Mouse (Mus musculus) hindbrain, embryonic 16.5 days (tissue): Measurements from ENCODE around the gene Coa7. TPM values are rescaled to one million over a fixed set of nuclear protein-coding genes. Genes with fewer than 3 reads are reported as not detected.

ENCODE experiments used
- ATAC-seq: fragments of 200-750 bp; cut with Nextera tagmentation; 2 replicates; pipeline ENCODE4 v1.8.0; 2017; ENCODE audit warnings: moderate TSS enrichment, moderate library complexity
- H3K27ac ChIP-seq: fragments of 300-500 bp; sonication (generic); 2 replicates; pipeline ENCODE4 v1.5.1; 2014; ENCODE audit warnings: low read depth, mild to moderate bottlenecking, control low read depth, low read length, moderate library complexity
- H3K27me3 ChIP-seq: fragments of 300-500 bp; sonication (generic); replicated peaks from 2 replicates; pipeline ENCODE4 v1.6.1; 2014; ENCODE audit warnings: low read length; ENCODE audit not compliant: control insufficient read depth, insufficient read depth
- H3K36me3 ChIP-seq: fragments of 300-500 bp; sonication (generic); 2 replicates; pipeline ENCODE4 v1.6.1; 2014; ENCODE audit warnings: mild to moderate bottlenecking, low read length, moderate library complexity, mixed read lengths; ENCODE audit not compliant: control insufficient read depth, insufficient read depth
- H3K4me1 ChIP-seq: fragments of 300-500 bp; sonication (generic); 2 replicates; pipeline ENCODE4 v1.6.1; 2014; ENCODE audit warnings: low read depth, low read length; ENCODE audit not compliant: control insufficient read depth, insufficient read depth
- H3K4me2 ChIP-seq: fragments of 300-500 bp; sonication (generic); 2 replicates; pipeline ENCODE4 v1.6.1; 2014; ENCODE audit warnings: mild to moderate bottlenecking, low read length, control low read depth, moderate library complexity
- H3K4me3 ChIP-seq: fragments of 300-500 bp; sonication (generic); 2 replicates; pipeline ENCODE4 v1.5.1; 2014; ENCODE audit warnings: mild to moderate bottlenecking, low read length, control low read depth, moderate library complexity
- H3K9ac ChIP-seq: fragments of 300-500 bp; sonication (generic); 2 replicates; pipeline ENCODE4 v1.6.1; 2014; ENCODE audit warnings: low read depth, mild to moderate bottlenecking, control low read depth, low read length, moderate library complexity
- H3K9me3 ChIP-seq: fragments of 300-500 bp; sonication (generic); 2 replicates; pipeline ENCODE4 v1.6.1; 2014; ENCODE audit warnings: mild to moderate bottlenecking, low read length, moderate library complexity; ENCODE audit not compliant: control insufficient read depth
- WGBS: fragments of 180-500 bp; shearing (Covaris S2); extraction: QIAGEN DNeasy Blood & Tissue Kit; methylation state at CpG from one replicate; pipeline ENCODE4 v1.1.7; 2014; 5-methylcytosine and 5-hydroxymethylcytosine counted together
- polyA plus RNA-seq: library from polyadenylated mRNA; unstranded; fragments of >200 nt; fragmentation: Nextera tagmentation; extraction: Ambion mirVana; gene quantifications from 2 replicates; pipeline ENCODE4 v1.2.1, GENCODE M21; 2015

The Coa7 gene
- polyA plus RNA-seq, 1 experiment from 2014 or later = 56.7 TPM

- H3K9me3 ChIP-seq = no peaks in the 10 kb centered on the region
- no peak overlapping the region for H3K27ac ChIP-seq
- H3K4me2 ChIP-seq = no peak overlapping the region
- no peaks in the 10 kb centered on the region for H3K27me3 ChIP-seq
- ATAC-seq = no peak
- H3K4me1 ChIP-seq = no peaks in the 10 kb centered on the region
- WGBS = 75% methylated on average over 6 of the region's 6 CpGs
- no peaks in the 10 kb centered on the region for H3K36me3 ChIP-seq
- H3K4me3 ChIP-seq = no peak overlapping the region
- no peak overlapping the region for H3K9ac ChIP-seq
These were observed 8.2 kb upstream of the Coa7 start for GRCm38 (mm10) chr4:108319747-108320146.

- ATAC-seq = no peak
- 83% methylated on average over 7 of the region's 7 CpGs for WGBS
These were observed 7.1 kb upstream of the Coa7 start for GRCm38 (mm10) chr4:108320627-108321380.

GRCm38 (mm10) chr4:108323588-108323987 is 4.4 kb upstream of the Coa7 start:
- Histone ChIP-seq H3K4me2 (no peak overlapping the region), H3K27ac (no peak overlapping the region), H3K36me3 (no peaks in the 10 kb centered on the region), H3K27me3 (no peaks in the 10 kb centered on the region), H3K4me3 (no peak overlapping the region), H3K4me1 (peaks cover 9% of the 10 kb centered on the region), H3K9ac (no peak overlapping the region), H3K9me3 (no peaks in the 10 kb centered on the region)
- no peak for ATAC-seq
- 69% methylated on average over 5 of the region's 5 CpGs for WGBS

More at GRCm38 (mm10) chr4:108320627-108321380, 7.1 kb upstream of the Coa7 start:
- H3K36me3 ChIP-seq = no peaks in the 10 kb centered on the region
- no peaks in the 10 kb centered on the region for H3K9me3 ChIP-seq
- H3K4me3 ChIP-seq = no peak overlapping the region
- no peak overlapping the region for H3K27ac ChIP-seq
- H3K4me1 ChIP-seq = no peaks in the 10 kb centered on the region
- H3K9ac ChIP-seq = no peak overlapping the region
- H3K27me3 ChIP-seq = no peaks in the 10 kb centered on the region
- no peak overlapping the region for H3K4me2 ChIP-seq

- peak overlapping the region; percentile 76 for H3K4me3 ChIP-seq
- 38% methylated on average over 6 of the region's 6 CpGs for WGBS
These were observed 815 bp upstream of the Coa7 start for GRCm38 (mm10) chr4:108327071-108327579.

GRCm38 (mm10) chr4:108329840-108330239 is 1.9 kb downstream of the Coa7 start:
- H3K27me3 ChIP-seq = no peaks in the 10 kb centered on the region
- no peak overlapping the region for H3K4me3 ChIP-seq
- H3K4me2 ChIP-seq = no peak overlapping the region
- H3K9me3 ChIP-seq = no peaks in the 10 kb centered on the region
- no peak overlapping the region for H3K27ac ChIP-seq
- H3K4me1 ChIP-seq = peaks cover 12% of the 10 kb centered on the region
- H3K9ac ChIP-seq = no peak overlapping the region
- WGBS = 95% methylated on average over 6 of the region's 6 CpGs
- H3K36me3 ChIP-seq = no peaks in the 10 kb centered on the region
- ATAC-seq = no peak

More at GRCm38 (mm10) chr4:108327071-108327579, 815 bp upstream of the Coa7 start:
- peak overlapping the region; percentile 94 for H3K27ac ChIP-seq
- no peaks in the 10 kb centered on the region for H3K27me3 ChIP-seq
- H3K4me2 ChIP-seq = peak overlapping the region; percentile 70
- no peaks in the 10 kb centered on the region for H3K9me3 ChIP-seq
- peak overlapping the region; percentile 68 for H3K9ac ChIP-seq
- H3K36me3 ChIP-seq = no peaks in the 10 kb centered on the region
- H3K4me1 ChIP-seq = peaks cover 12% of the 10 kb centered on the region
- ATAC-seq = peak; percentile 43

GRCm38 (mm10) chr4:108332041-108332440 is 4.1 kb downstream of the Coa7 start:
- Histone ChIP-seq H3K9me3 (no peaks in the 10 kb centered on the region), H3K4me1 (peaks cover 9% of the 10 kb centered on the region), H3K27me3 (no peaks in the 10 kb centered on the region), H3K4me3 (no peak overlapping the region), H3K36me3 (peaks cover 6% of the 10 kb centered on the region; the same call in 1 of the 2 replicates), H3K4me2 (no peak overlapping the region), H3K27ac (no peak overlapping the region), H3K9ac (no peak overlapping the region)
- ATAC-seq = no peak
- WGBS = 84% methylated on average over 9 of the region's 9 CpGs

- Histone ChIP-seq H3K27me3 (no peaks in the 10 kb centered on the region), H3K4me1 (no peaks in the 10 kb centered on the region), H3K4me3 (no peak overlapping the region), H3K9me3 (no peaks in the 10 kb centered on the region), H3K27ac (no peak overlapping the region), H3K36me3 (peaks cover 12% of the 10 kb centered on the region), H3K9ac (no peak overlapping the region), H3K4me2 (no peak overlapping the region)
- WGBS = 90% methylated on average over 6 of the region's 6 CpGs
- ATAC-seq = no peak
These were observed 7.5 kb downstream of the Coa7 start for GRCm38 (mm10) chr4:108335413-108335812.

- Histone ChIP-seq H3K4me3 (no peak overlapping the region), H3K9ac (no peak overlapping the region), H3K9me3 (no peaks in the 10 kb centered on the region), H3K36me3 (peaks cover 12% of the 10 kb centered on the region), H3K27ac (no peak overlapping the region), H3K4me2 (no peak overlapping the region), H3K27me3 (no peaks in the 10 kb centered on the region), H3K4me1 (no peaks in the 10 kb centered on the region)
- ATAC-seq = no peak
- WGBS = 78% methylated on average over 2 of the region's 2 CpGs
These were observed 8.8 kb downstream of the Coa7 start for GRCm38 (mm10) chr4:108336765-108337164.

- 39% methylated on average over 3 of the region's 3 CpGs for WGBS
- Histone ChIP-seq H3K9me3 (no peaks in the 10 kb centered on the region), H3K4me3 (no peak overlapping the region), H3K4me1 (no peaks in the 10 kb centered on the region), H3K36me3 (peaks cover 12% of the 10 kb centered on the region), H3K9ac (no peak overlapping the region; the same call in 1 of the 2 replicates), H3K27ac (peak overlapping the region; percentile 52; the same call in 1 of the 2 replicates), H3K27me3 (no peaks in the 10 kb centered on the region), H3K4me2 (no peak overlapping the region)
- ATAC-seq = no peak
These were observed 9.9 kb downstream of the Coa7 start for GRCm38 (mm10) chr4:108337817-108338216.
